Mouse (Mus musculus) cerebellum, adult 11 months (tissue): ENCODE measurements around the gene Kat7.

Experiments used
- DNase-seq: peaks from one replicate; pipeline ENCODE4 v3.0.0; 2022

Kat7 gene

GRCm38 (mm10) chr11:95333209-95333608 is 23.2 kb upstream of the Kat7 start:
- no peak for DNase-seq

- no peak for DNase-seq
These were observed 20.6 kb upstream of the Kat7 start for GRCm38 (mm10) chr11:95330662-95331061.

GRCm38 (mm10) chr11:95328629-95329028 is 18.6 kb upstream of the Kat7 start:
- DNase-seq, result no peak

GRCm38 (mm10) chr11:95326243-95326642 is 16.2 kb upstream of the Kat7 start:
- DNase-seq, result no peak

DNA sequence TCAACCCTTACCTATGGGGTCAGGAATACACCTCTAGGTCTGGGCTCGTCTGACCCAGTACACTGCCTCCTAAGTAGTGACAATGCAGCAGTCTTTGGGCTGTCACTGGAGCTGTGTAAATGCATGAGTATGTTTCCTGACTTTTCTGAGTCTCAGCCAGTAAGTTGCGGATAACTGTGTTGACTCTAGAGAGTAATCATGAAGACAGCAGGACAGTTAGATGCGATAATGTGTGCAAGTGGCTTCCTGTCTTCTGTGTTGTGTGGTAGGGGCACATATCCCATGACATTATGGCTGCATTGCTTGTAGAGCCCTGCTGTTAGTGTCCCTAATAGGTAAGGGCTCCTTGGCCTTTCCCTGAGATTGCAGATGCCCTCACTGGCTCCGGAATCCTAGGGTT is 15.8 kb upstream of the Kat7 start:
- no peak for DNase-seq

GRCm38 (mm10) chr11:95324181-95324580 is 14.1 kb upstream of the Kat7 start:
- DNase-seq, result no peak

DNA sequence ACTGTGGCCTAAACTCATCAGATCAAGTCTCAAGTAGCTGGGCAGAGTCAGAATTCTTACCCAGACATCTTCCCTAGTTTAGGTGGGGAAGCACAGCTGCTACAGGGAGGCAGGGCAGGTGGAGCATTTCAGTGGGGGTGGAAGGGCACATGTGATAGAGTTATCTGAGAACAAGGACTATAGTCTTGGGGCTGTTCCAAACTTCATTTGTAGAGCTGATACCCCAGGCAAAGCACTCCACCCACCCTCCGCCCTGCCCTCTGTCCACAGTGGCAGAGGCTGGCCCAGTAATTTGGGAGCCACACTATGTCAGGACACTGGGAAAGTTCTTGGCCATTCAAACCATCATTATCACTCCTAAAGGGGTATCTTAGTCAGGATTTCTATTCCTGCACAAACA is 10.0 kb upstream of the Kat7 start:
- DNase-seq, result no peak

GRCm38 (mm10) chr11:95319506-95319905 is 9.5 kb upstream of the Kat7 start:
- no peak for DNase-seq

- no peak for DNase-seq
These were observed 8.1 kb upstream of the Kat7 start for GRCm38 (mm10) chr11:95318116-95318515.

DNA sequence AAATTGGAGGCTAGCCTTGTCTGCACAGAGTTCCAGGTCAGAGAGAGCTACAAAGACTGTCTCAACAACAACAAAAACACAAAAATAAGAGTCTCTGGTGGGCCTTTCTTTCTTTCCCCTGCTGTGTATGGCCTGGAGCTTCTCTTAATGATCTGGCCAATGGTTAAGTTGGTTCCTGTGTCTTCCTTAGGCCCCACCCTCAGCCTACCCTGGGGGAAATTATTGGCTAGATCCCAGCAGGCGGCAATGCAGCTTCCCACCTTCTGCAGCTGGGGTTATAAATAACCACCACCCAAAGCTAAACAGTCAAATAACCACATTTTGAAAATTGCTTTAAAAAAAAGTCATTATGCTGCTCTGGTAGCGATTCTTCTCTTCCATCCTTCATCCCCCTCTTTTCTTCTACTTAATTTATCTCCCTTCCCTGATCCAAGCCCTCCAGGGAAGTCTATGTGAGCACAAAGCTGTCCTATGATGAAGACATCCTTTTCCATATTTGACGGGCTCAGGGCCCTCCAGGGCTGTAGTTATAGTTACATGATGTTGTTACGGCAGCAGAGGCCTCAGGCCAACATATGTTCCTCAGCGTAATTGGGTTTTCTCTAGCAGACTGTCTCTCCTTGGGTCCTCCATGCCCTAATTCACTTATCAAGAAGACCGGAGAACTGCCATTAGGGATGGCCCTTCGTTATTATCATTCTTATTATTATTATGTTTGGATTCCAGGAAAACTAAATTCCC is 5.3 kb upstream of the Kat7 start:
- DNase-seq, result no peak

DNA sequence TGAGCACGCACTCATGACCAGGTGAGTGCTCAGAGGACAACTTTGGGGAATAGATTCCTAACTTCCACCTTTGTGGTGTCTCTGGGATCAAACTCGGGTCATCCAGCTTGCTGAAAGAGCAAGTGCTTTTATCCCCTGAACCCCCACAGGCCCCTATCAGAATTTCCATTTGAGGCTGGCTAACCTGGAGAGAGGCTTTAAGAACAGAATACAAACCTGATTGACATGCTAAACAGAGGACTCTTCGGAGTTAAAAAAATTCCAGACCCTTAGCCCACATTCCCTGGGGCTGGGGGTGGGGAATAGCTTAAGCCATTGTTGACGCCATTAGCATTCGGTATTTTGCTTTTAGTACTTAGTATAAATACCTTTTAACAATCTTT is 1.4 kb upstream of the Kat7 start:
- DNase-seq, result no peak

GRCm38 (mm10) chr11:95310648-95311424 is 790 bp upstream of the Kat7 start:
- peak; percentile 18 for DNase-seq

- DNase-seq, result peak; percentile 96
These were observed 488 bp downstream of the Kat7 start for GRCm38 (mm10) chr11:95309510-95310006.

- DNase-seq, result no peak
These were observed 2.5 kb downstream of the Kat7 start for GRCm38 (mm10) chr11:95307526-95307925.

DNA sequence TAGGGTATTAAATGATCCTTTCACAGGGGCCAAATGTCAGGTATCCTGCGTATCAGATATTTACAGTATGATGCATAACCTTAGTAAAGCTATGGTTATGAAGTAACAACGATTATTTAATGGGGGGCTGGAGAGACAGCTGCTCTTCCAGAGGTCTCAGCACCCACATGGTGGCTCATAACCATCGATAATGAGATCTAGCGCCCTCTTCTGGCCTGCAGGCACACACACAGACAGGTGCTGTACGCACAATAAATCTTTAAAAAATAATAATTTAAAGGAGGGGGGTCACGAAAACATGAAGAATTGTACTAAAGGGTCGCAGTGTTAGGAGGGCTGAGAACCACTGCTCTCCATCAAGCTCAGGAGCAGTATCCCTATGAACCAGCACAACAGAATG is 4.4 kb downstream of the Kat7 start:
- no peak for DNase-seq

GRCm38 (mm10) chr11:95301772-95302171 is 8.3 kb downstream of the Kat7 start:
- DNase-seq, result no peak

DNA sequence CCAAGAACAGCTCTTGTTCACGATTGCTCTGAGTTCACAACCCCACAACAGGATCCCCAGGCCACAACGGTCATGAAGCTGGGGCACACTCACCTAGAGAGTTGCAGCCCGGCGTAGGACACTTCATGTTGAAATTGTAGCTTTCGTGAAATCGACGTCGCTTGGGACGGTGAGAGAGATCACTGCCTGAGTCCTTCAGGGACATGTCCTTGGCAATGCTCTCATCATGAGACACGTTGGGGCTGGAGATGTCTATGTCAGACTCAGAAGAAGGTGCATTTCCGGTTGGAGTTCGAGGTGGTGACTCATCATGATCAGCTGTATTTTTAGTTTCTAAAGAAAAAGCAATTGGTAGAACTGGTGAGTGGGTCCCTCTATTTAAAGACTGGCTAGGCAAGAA is 10.2 kb downstream of the Kat7 start:
- DNase-seq, result no peak

DNA sequence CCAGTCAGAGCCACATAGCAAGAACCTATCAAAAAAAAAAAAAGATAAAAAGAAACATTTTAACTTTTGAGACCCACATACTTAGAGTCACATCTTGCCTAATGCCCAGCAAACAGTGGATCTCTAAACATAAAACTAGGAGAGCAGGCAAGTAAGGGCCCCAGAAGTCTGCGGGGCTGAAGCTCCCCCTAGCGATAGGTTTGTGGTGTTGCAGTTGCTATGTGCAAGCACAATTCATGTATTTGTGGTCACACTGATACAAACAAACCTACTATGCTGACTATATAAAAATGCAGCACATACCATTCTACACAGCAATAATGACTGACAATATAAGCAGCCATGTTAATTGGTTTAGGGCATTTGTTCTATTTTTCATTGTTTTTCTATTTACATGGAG is 11.9 kb downstream of the Kat7 start:
- no peak for DNase-seq

DNA sequence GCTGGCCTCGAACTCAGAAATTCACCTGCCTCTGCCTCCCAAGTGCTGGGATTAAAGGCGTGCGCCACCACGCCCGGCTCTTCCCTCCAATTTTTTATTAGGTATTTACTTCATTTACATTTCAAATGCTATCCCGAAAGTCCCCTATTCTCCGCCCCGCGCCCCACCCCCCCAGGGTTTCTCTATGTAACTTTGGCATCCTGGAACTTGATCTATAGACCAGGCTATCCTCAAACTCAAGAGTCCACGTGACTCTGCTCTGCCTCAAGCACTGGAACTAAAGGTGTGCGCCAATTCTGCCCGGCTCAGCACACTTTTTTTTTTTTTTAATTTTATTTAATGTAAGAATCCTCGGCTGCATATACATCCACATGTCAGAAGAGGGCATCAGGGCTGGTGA is 14.3 kb downstream of the Kat7 start:
- DNase-seq, result no peak

GRCm38 (mm10) chr11:95293017-95293624 is 16.9 kb downstream of the Kat7 start:
- no peak for DNase-seq

DNA sequence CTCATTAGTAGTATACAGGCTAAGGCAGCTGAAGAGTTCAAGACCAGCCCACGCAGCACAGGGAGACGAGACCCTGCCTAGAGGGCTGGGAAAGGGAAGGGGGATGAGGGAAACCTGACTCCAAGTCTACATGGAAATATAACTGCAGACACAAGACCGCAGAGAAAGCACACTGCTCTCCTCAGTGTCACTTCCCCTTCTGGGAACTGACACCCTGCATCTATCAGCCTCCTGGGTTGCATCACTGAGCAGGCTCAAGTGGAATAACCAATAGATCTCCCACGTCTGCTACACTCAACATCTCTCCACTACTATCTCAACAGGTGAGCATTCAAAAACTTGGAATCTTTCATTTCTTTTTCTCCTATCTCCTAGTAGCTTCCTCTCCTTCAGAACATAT is 18.0 kb downstream of the Kat7 start:
- no peak for DNase-seq

DNA sequence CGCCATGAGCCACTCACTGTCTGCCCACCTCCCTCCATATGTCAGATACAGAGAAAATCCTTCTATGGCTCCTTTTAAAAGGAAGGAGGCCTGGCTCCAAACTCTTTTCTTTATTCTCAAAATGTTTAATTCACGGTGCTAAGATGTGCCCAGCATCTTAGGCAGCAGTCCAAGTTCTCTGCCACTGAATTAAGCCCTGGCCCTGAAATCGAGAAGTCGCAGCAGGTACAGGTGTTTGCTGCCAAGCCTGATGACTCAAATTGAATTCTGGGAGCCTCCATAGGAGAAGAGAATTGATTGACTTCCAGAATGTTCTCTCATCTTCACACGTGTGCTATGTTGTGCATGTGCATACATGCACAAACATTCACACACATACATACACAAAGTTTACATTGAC is 27.7 kb downstream of the Kat7 start:
- DNase-seq, result peak; percentile 26

- DNase-seq, result no peak
These were observed 30.9 kb downstream of the Kat7 start for GRCm38 (mm10) chr11:95279061-95279659.

DNA sequence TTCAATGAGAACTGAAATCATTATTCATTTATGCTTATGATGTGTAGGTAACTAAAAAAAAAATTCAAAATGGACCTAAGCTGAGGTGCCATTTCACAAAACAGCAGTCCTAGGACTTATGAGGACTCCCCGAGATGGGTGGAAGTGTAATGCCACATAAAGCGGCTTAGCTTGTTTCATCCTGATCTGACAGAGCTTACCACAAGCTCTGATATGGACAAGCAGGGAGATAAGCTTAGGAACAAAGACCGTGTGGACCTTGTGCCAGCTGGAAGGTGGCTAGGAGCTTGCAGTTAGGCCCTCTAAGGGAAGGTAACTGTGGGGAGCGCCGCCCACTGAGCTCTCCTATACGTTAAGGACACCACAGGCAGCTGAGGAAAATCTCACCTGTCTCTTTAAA is 34.0 kb downstream of the Kat7 start:
- no peak for DNase-seq
